Mouse (Mus musculus): ENCODE results near the gene Socs7. TPM values are rescaled to one million over a fixed set of nuclear protein-coding genes. Genes with fewer than 3 reads are reported as not detected.
A peak's percentile ranks its signal among the peaks of the same experiment; 100 is the strongest.

The Socs7 gene
- polyA plus RNA-seq, 1 experiment from 2014 or later, result 2.6 TPM

DNA sequence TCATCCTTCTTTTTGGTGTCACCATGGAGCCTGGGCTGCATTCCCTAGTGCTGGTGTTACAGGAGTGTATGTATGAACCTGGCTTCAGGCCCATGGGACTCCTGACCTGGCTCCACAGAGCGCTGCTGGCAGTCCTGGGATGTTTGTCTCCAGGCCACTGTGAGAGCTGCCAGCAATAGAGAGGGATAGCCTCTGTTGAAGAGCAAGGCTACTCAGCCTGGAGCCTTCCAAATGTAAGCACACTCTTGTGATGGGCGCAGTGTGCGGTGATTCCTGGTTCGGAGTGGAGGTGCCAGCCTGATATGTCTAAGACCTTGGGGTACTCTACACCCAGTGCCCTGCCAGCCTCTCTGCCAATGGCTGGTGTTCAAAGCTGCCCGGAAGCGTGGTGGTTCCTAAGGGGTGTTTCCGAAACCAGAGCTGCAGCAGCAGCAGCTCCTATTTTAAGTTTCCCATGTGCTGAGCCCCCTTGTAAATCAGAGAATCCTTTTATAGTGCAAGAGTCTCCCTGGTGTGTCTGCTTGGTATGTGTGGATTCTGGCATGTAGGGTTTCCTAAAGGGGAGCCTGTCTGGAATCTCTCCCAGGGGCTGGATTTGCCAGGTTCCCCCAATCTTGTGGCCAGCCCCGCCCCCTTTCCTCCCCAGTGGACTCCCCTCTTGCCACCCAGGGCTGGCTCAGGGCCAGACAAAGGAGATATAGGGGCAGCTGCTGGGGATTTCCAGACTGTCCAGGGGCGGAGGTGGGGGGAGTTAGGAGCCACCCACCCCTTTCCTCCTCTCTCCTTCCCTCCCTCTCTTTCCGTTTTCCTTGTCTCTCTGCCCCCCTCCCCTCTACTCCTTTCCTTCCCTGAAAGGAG lies 44.0 kb downstream of the Socs7 start:
- DNase-seq (ENCODE audit: low spot score), result peak; percentile 40
- no peak for TF ChIP-seq CTCF (IDR thresholded peaks at IDR 0.05; ENCODE audit: low read depth)
- no peak for ATAC-seq (replicated peaks; ENCODE audit: low FRiP score, low read depth)
- Histone ChIP-seq H3K27me3 (ENCODE audit: insufficient read depth, low read length) (no peaks in the 10 kb centered on the region), H3K9ac (ENCODE audit: low read depth, low read length) (no peak overlapping the region), H3K27ac (no peak overlapping the region), H3K4me1 (replicated peaks; ENCODE audit: insufficient read depth, low read length) (peaks cover 23% of the 10 kb centered on the region), H3K4me3 (replicated peaks; ENCODE audit: low read depth, low read length) (no peak overlapping the region), H3K4me2 (ENCODE audit: low read length) (peak overlapping the region; percentile 14; the same call in 1 of the 2 replicates), H3K9me3 (replicated peaks; ENCODE audit: low read length) (no peaks in the 10 kb centered on the region), H3K36me3 (ENCODE audit: insufficient read depth, low read length) (no peaks in the 10 kb centered on the region)
- WGBS, result 60% methylated on average over 10 of the region's 10 CpGs

- DNase-seq (ENCODE audit: low spot score) (no peak), ATAC-seq (replicated peaks; ENCODE audit: low FRiP score, low read depth) (no peak)
- no peak for TF ChIP-seq CTCF (IDR thresholded peaks at IDR 0.05; ENCODE audit: low read depth)
- Histone ChIP-seq H3K27ac (no peak overlapping the region), H3K4me1 (replicated peaks; ENCODE audit: insufficient read depth, low read length) (peaks cover 25% of the 10 kb centered on the region), H3K27me3 (ENCODE audit: insufficient read depth, low read length) (no peaks in the 10 kb centered on the region), H3K36me3 (ENCODE audit: insufficient read depth, low read length) (no peaks in the 10 kb centered on the region), H3K9me3 (replicated peaks; ENCODE audit: low read length) (no peaks in the 10 kb centered on the region), H3K9ac (ENCODE audit: low read depth, low read length) (no peak overlapping the region), H3K4me2 (ENCODE audit: low read length) (no peak overlapping the region), H3K4me3 (replicated peaks; ENCODE audit: low read depth, low read length) (no peak overlapping the region)
- WGBS, result 76% methylated on average over 3 of the region's 3 CpGs
These were observed 45.1 kb downstream of the Socs7 start for GRCm38 (mm10) chr11:97407456-97407855.

DNA sequence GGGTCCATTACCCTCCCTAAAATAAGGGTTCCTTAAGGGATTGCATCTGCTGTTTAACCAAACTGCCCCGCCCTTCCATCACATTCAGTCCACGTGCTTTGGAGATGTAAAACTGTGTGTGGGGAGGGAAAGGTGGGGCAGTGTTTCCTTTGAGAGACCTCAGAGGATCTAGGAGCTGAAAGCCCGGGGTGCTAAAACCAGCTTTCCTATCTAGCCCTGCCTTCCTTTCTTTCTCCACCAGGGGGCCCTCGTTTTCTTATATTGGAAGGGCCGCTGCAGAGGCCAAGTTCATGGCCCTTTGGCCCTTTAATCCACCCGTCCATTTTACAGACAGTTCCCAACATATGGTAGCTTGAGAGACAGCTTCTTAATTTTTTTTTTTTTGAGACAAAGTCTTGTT lies 45.8 kb downstream of the Socs7 start:
- Histone ChIP-seq H3K36me3 (ENCODE audit: insufficient read depth, low read length) (no peaks in the 10 kb centered on the region), H3K9me3 (replicated peaks; ENCODE audit: low read length) (no peaks in the 10 kb centered on the region), H3K27me3 (ENCODE audit: insufficient read depth, low read length) (no peaks in the 10 kb centered on the region), H3K27ac (no peak overlapping the region), H3K9ac (ENCODE audit: low read depth, low read length) (no peak overlapping the region), H3K4me3 (replicated peaks; ENCODE audit: low read depth, low read length) (no peak overlapping the region), H3K4me2 (ENCODE audit: low read length) (no peak overlapping the region), H3K4me1 (replicated peaks; ENCODE audit: insufficient read depth, low read length) (peaks cover 25% of the 10 kb centered on the region)
- 2% methylated on average over 6 of the region's 6 CpGs for WGBS
- TF ChIP-seq CTCF (IDR thresholded peaks at IDR 0.05; ENCODE audit: low read depth), result peak; percentile 79
- ATAC-seq (replicated peaks; ENCODE audit: low FRiP score, low read depth), result no peak
- peak; percentile 84 for DNase-seq (ENCODE audit: low spot score)

DNA sequence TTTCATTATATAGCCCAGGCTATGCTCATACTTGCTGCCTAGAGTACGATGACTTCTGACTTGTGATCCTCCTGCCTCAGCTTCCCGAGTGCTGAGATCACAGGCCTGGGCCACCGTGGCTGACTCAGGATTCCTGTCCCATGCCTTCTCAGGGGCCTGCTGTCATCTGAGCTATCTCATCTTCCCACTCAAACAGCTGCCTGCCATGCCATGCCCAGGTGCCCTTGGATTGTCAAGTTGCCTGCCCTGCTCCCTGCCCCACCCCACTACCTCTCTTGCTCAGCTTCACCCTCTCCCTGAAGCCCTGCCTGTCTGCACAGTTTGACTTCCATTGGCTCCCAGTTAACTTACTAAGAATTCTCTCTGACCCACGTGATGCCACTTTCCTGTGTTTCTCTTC lies 48.6 kb downstream of the Socs7 start:
- no peaks in the 10 kb centered on the region for H3K36me3 ChIP-seq (ENCODE audit: insufficient read depth, low read length)
- H3K9ac ChIP-seq (ENCODE audit: low read depth, low read length), result no peak overlapping the region
- H3K4me2 ChIP-seq (ENCODE audit: low read length), result no peak overlapping the region
- peaks cover 14% of the 10 kb centered on the region for H3K4me1 ChIP-seq (replicated peaks; ENCODE audit: insufficient read depth, low read length)
- no peak overlapping the region for H3K27ac ChIP-seq
- H3K27me3 ChIP-seq (ENCODE audit: insufficient read depth, low read length), result no peaks in the 10 kb centered on the region
- H3K9me3 ChIP-seq (replicated peaks; ENCODE audit: low read length), result no peaks in the 10 kb centered on the region
- no peak overlapping the region for H3K4me3 ChIP-seq (replicated peaks; ENCODE audit: low read depth, low read length)
- ATAC-seq (replicated peaks; ENCODE audit: low FRiP score, low read depth), result no peak
- DNase-seq (ENCODE audit: low spot score), result no peak
- 70% methylated on average over 4 of the region's 4 CpGs for WGBS
- no peak for TF ChIP-seq CTCF (IDR thresholded peaks at IDR 0.05; ENCODE audit: low read depth)

- Histone ChIP-seq H3K9ac (ENCODE audit: low read depth, low read length) (no peak overlapping the region), H3K4me1 (replicated peaks; ENCODE audit: insufficient read depth, low read length) (peaks cover 9% of the 10 kb centered on the region), H3K27ac (peak overlapping the region; percentile 48; the same call in 1 of the 2 replicates), H3K27me3 (ENCODE audit: insufficient read depth, low read length) (no peaks in the 10 kb centered on the region), H3K4me3 (replicated peaks; ENCODE audit: low read depth, low read length) (no peak overlapping the region), H3K36me3 (ENCODE audit: insufficient read depth, low read length) (no peaks in the 10 kb centered on the region), H3K4me2 (ENCODE audit: low read length) (no peak overlapping the region), H3K9me3 (replicated peaks; ENCODE audit: low read length) (no peaks in the 10 kb centered on the region)
- peak; percentile 22; the same call in 1 of the 2 replicates for TF ChIP-seq CTCF (IDR thresholded peaks at IDR 0.05; ENCODE audit: low read depth)
- WGBS, result 11% methylated on average over 3 of the region's 3 CpGs
- ATAC-seq (replicated peaks; ENCODE audit: low FRiP score, low read depth) (no peak), DNase-seq (ENCODE audit: low spot score) (peak; percentile 71)
These were observed 49.8 kb downstream of the Socs7 start for GRCm38 (mm10) chr11:97412117-97412516.

DNA sequence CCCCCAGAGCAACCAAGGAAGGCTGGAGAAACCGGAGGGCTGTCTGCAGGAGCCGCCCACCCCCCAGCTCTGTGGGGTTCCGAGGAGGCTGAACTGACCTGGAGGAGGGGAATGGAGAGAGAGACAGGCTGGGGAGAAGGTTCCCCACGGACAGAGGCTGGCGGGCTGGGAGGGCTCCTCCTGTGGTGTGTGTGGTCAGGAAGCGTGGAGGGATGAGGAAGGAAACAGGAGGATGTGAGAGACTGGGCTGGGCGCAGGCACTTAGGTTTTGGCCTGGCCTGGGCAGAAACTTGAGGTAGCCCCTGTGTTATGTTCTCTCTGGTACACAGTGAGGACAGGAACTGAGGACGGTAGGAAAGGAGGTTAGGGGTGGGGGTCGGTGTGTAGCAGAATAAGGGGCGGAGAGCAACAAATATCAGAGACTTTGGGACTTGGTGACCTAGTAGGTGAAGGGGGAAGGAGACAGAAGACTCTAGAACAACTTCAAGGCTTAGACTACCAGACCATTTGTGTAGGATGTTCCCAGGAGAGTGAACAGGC lies 50.5 kb downstream of the Socs7 start:
- H3K4me1 ChIP-seq (replicated peaks; ENCODE audit: insufficient read depth, low read length), result peaks cover 9% of the 10 kb centered on the region; the same call in 1 of the 2 replicates
- no peak for DNase-seq (ENCODE audit: low spot score)
- no peak overlapping the region; the same call in 1 of the 2 replicates for H3K4me2 ChIP-seq (ENCODE audit: low read length)
- 42% methylated on average over 10 of the region's 10 CpGs for WGBS
- peak overlapping the region; percentile 48 for H3K27ac ChIP-seq
- H3K9me3 ChIP-seq (replicated peaks; ENCODE audit: low read length), result no peaks in the 10 kb centered on the region
- H3K9ac ChIP-seq (ENCODE audit: low read depth, low read length), result no peak overlapping the region
- no peaks in the 10 kb centered on the region for H3K27me3 ChIP-seq (ENCODE audit: insufficient read depth, low read length)
- H3K4me3 ChIP-seq (replicated peaks; ENCODE audit: low read depth, low read length), result no peak overlapping the region
- H3K36me3 ChIP-seq (ENCODE audit: insufficient read depth, low read length), result no peaks in the 10 kb centered on the region
- no peak for TF ChIP-seq CTCF (IDR thresholded peaks at IDR 0.05; ENCODE audit: low read depth)
- no peak for ATAC-seq (replicated peaks; ENCODE audit: low FRiP score, low read depth)
